Mouse (Mus musculus) cerebellum, adult 2 months (tissue): Measurements from ENCODE around the gene Adamtsl4. TPM values are rescaled to one million over a fixed set of nuclear protein-coding genes. Genes with fewer than 3 reads are reported as not detected.

Experiments used
- DNase-seq, 2 experiments: peaks; one replicate each; pipeline ENCODE4 v3.0.0; 2021
- H3K27ac ChIP-seq: fragments of 200-500 bp; 2 replicates; pipeline ENCODE4 v1.5.1; 2012; ENCODE audit warnings: low read length, control low read depth, inconsistent platforms; ENCODE audit not compliant: insufficient read depth
- H3K27me3 ChIP-seq: fragments of 200-500 bp; 2 replicates; pipeline ENCODE4 v1.6.1; 2012; ENCODE audit warnings: inconsistent platforms, mild to moderate bottlenecking, low read length, moderate library complexity; ENCODE audit not compliant: control insufficient read depth, insufficient read depth
- H3K4me1 ChIP-seq: fragments of 200-500 bp; 2 replicates; pipeline ENCODE4 v1.6.1; 2011; ENCODE audit warnings: low read length; ENCODE audit not compliant: control insufficient read depth, insufficient read depth
- H3K4me3 ChIP-seq: fragments of 200-500 bp; replicated peaks from 2 replicates; pipeline ENCODE3; 2011; ENCODE audit warnings: mild to moderate bottlenecking, low read depth, low read length, control low read depth; ENCODE audit not compliant: insufficient read depth
- CTCF ChIP-seq: fragments of 200-500 bp; IDR thresholded peaks from 2 replicates; pipeline ENCODE4 v1.5.1; 2011; ENCODE audit warnings: low read depth, mild to moderate bottlenecking, control low read depth, low read length, moderate library complexity, borderline replicate concordance; ENCODE audit not compliant: insufficient read depth
- POLR2A ChIP-seq: fragments of 200-500 bp; IDR thresholded peaks from 2 replicates; pipeline ENCODE4 v1.6.1; 2011; ENCODE audit warnings: low read length, control low read depth, borderline replicate concordance; ENCODE audit not compliant: insufficient read depth
- WGBS: fragments of 180-500 bp; shearing (Covaris S2); methylation state at CpG from one replicate; pipeline ENCODE4 v1.1.7; 2018; 5-methylcytosine and 5-hydroxymethylcytosine counted together
- polyA plus RNA-seq: library from polyadenylated mRNA; depleted of rRNA; stranded (reverse); fragments of >200 nt; gene quantifications from 2 replicates; pipeline ENCODE4 v1.2.3, GENCODE M21; 2012; rRNA removed

The Adamtsl4 gene
- polyA plus RNA-seq, 1 experiment = 15.9 TPM

- H3K27ac ChIP-seq = peak overlapping the region; percentile 19
These were observed 58.0 kb downstream of the Adamtsl4 start for GRCm38 (mm10) chr3:95629755-95630154.

GRCm38 (mm10) chr3:95627763-95628162, 60.0 kb downstream of the Adamtsl4 start:
- Histone ChIP-seq H3K27ac (peak overlapping the region; percentile 51; the same call in 1 of the 2 replicates), H3K4me3 (peak overlapping the region; percentile 41), H3K27me3 (no peaks in the 10 kb centered on the region), H3K4me1 (peaks cover 29% of the 10 kb centered on the region)
- WGBS = 11% methylated on average over 5 of the region's 5 CpGs
- peak; percentile 54 to 74 for DNase-seq
- no peak for TF ChIP-seq POLR2A
- 0 out of 2 replicates have a peak, but pooled peaks have one; percentile 2 for TF ChIP-seq CTCF

More at GRCm38 (mm10) chr3:95629755-95630154, 58.0 kb downstream of the Adamtsl4 start:
- peaks cover 29% of the 10 kb centered on the region for H3K4me1 ChIP-seq
- 2% methylated on average over 4 of the region's 4 CpGs for WGBS
- TF ChIP-seq CTCF (no peak), POLR2A (no peak)
- peak overlapping the region; percentile 4 for H3K4me3 ChIP-seq
- H3K27me3 ChIP-seq = no peaks in the 10 kb centered on the region
- peak; percentile 59 to 84 for DNase-seq

Other genes with a start within 250 kb of the Adamtsl4 start
- gene Ctsk, start 188.7 kb downstream of the Adamtsl4 start, polyA plus RNA-seq = 4.0 and 4.4 TPM in 2 replicates
- 39.2 and 43.0 TPM in 2 replicates for gene Ctss, start 161.1 kb downstream of the Adamtsl4 start, polyA plus RNA-seq
- gene Hormad1, start 128.2 kb downstream of the Adamtsl4 start, polyA plus RNA-seq = not detected in 2 replicates
- 22.7 and 24.1 TPM in 2 replicates for gene Golph3l, start 99.0 kb downstream of the Adamtsl4 start, polyA plus RNA-seq
- 84.5 and 88.8 TPM in 2 replicates for gene Ensa, start 62.9 kb downstream of the Adamtsl4 start, polyA plus RNA-seq
- 43.6 and 45.4 TPM in 2 replicates for gene Mcl1, start 29.1 kb downstream of the Adamtsl4 start, polyA plus RNA-seq
- gene Ecm1, start 51.7 kb upstream of the Adamtsl4 start, polyA plus RNA-seq = 14.3 and 14.7 TPM in 2 replicates
- 41.3 and 43.3 TPM in 2 replicates for gene Tars2, start 72.3 kb upstream of the Adamtsl4 start, polyA plus RNA-seq
- gene Rprd2, start 130.9 kb upstream of the Adamtsl4 start, polyA plus RNA-seq = 27.4 and 30.3 TPM in 2 replicates
- 39.6 and 41.6 TPM in 2 replicates for gene Prpf3, start 168.0 kb upstream of the Adamtsl4 start, polyA plus RNA-seq
- gene Mrps21, start 183.6 kb upstream of the Adamtsl4 start, polyA plus RNA-seq = 265 and 281 TPM in 2 replicates
- gene Ciart, start 194.3 kb upstream of the Adamtsl4 start, polyA plus RNA-seq = 48.4 and 48.7 TPM in 2 replicates
- 9.0 and 9.3 TPM in 2 replicates for gene BC028528, start 204.1 kb upstream of the Adamtsl4 start, polyA plus RNA-seq
- gene Aph1a, start 206.1 kb upstream of the Adamtsl4 start, polyA plus RNA-seq = 78.1 and 80.3 TPM in 2 replicates
- 49.8 and 63.2 TPM in 2 replicates for gene Car14, start 216.8 kb upstream of the Adamtsl4 start, polyA plus RNA-seq
- 65.1 and 70.4 TPM in 2 replicates for gene Anp32e, start 241.3 kb upstream of the Adamtsl4 start, polyA plus RNA-seq